Mouse (Mus musculus): Measurements from ENCODE around the gene Rpn1.

Gene Rpn1

DNA sequence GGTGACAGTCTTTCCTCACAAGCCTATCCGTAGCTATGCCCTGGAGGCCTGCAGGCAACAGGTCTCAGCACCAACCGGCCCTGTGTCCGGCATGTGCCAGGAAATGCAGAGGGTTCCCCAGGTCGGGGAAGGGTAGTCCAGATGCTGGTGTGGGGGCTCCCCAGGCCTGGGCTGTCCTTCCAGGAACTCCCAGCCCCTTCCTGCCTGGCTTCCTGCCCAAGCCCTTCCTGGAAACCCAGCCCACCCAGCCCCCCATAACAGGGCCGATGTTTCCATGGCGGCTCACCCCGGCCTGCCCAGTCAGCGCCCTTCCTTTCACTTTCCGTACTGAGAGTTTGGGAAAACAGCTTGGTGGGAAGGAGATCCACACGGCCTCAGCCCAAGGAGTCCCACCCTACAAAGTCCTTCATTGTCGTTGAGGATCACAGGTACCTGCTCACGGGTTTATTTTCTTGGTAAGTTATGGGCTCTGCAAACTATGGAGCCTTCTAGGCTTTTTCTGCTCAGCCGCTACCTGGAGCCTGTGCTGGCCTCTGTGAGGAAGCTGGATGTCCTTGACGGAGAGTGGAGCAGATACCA, 67.9 kb downstream of the Rpn1 start:
- in situ Hi-C loops (cut with MboI; ENCODE audit: unreplicated experiment in 2 of 2): no loop called here

GRCm38 (mm10) chr6:88152979-88153378, 68.7 kb downstream of the Rpn1 start:
- in situ Hi-C loops (cut with MboI; ENCODE audit: unreplicated experiment in 2 of 2): no loop called here
